Mouse (Mus musculus): ENCODE results near the gene Lilra5.

DNA sequence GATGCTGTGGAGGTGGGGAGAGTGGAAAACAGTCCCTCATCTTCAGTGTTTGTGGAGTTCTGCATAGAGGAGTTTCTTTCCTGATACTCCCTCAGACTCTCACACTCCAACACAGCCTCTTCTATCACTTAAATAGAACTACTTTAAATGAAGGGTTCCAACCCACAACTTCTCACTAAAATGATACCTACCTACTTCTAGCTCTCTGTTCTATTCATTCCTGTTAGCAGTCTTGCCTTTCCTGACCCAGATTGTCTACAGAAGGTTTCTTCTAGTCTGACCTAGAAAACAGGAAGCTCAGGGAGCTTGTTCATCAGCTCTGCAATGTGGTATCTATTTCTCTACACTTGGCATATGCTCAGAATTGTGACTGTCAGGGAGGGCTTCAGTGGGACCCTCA, 2.0 kb upstream of the Lilra5 start:
- TF ChIP-seq CTCF (conservative IDR thresholded peaks at IDR 0.05; ENCODE audit: insufficient read depth, insufficient read length, low read depth, low read length) (no peak), POLR2A (IDR thresholded peaks at IDR 0.05; ENCODE audit: low read depth, low read length) (no peak)
